Mouse (Mus musculus) embryonic fibroblast, embryonic 13.5 days (primary cell): ENCODE results near the gene Mettl17.

ENCODE experiments used
- CTCF ChIP-seq: IDR thresholded peaks from 2 replicates; pipeline ENCODE4 v1.5.1; 2011; ENCODE audit warnings: mild to moderate bottlenecking, control low read depth, low read length, moderate library complexity, borderline replicate concordance; ENCODE audit not compliant: insufficient read depth
- POLR2A ChIP-seq: IDR thresholded peaks from 2 replicates; pipeline ENCODE4 v1.6.1; 2011; ENCODE audit warnings: low read depth, mild to moderate bottlenecking, control low read depth, low read length, moderate library complexity

GRCm38 (mm10) chr14:51940944-51941560, 56.4 kb downstream of the Mettl17 start:
- TF ChIP-seq POLR2A (no peak), CTCF (no peak)
